Mouse (Mus musculus): ENCODE results near the gene Zfp423.

The Zfp423 gene

DNA sequence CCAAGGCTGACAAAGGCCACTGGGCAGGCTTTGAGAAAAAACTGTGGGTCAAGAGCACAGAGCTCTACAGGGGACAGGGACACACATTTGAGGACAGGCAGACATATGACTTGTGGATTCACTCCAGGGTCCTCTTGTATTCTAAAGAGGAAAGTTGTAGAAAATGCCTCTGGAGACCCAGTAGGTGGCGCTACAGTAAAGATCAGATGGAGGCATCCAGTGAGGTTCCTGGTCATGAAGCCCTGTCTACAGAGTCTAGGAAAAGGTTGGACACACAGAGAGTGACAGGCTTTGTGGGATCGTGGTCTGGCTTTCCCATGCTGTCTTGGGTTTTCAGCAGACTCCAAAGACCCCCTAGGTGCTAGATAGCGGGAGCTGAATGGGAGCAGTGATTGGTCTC lies 318.5 kb downstream of the Zfp423 start:
- in situ Hi-C loops (cut with MboI; ENCODE audit: low pct_unique_long_range_greater_than_20kb in 1 of 2, low sequenced_read_pairs in 2 of 2, unreplicated experiment in 1 of 2): loop anchor here in 1 of 2 experiments (10.0 kb wide), 1 partner anchor 104 kb away; no protein-coding TSS in a partner anchor

DNA sequence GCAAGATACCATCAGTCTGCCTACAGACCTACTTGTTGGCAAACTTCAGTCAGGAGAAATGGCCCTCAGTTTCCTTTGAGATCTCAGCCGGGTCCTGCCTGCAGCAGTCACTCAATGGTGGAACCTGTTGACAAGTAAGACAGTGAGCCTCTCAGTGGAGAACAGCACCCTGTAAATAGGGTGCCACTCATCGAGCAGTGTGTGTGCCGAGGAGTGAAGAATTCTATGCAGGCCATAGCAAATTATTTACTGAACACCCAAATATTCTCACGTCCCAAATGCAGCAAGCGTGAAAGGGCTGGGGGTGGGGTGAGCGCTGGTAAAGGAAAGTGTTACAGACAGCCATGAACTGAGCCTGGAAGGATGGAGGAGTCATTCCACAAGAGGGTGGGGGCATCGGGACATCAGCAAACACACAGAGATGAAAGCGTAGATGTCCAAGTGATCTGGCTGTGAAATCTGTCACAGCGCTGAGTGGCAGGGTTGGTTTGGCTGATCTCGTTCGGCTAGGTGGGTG lies 323.1 kb downstream of the Zfp423 start:
- in situ Hi-C loops (cut with MboI; ENCODE audit: low pct_unique_long_range_greater_than_20kb in 1 of 2, low sequenced_read_pairs in 2 of 2, unreplicated experiment in 1 of 2): no loop called here

DNA sequence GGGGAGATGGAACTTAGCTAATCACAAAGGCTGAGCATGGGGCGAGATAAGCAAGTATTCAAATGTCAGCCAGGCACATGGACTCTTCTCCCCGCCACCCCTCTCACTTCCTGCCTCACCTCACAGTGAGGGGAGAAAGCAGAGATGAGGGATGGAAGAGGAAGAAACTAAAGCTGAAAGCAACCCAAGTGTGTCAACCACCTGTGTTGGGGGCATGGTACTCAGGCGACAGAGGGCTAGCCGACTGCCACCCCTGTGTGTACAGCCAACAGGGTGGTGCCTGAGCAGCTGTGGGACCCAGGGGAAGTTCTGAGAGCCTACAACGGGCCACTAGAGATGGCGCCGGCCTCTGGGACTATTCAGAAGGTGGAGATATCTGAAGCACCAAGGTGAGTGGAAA lies 327.6 kb downstream of the Zfp423 start:
- in situ Hi-C loops (cut with MboI; ENCODE audit: low pct_unique_long_range_greater_than_20kb in 1 of 2, low sequenced_read_pairs in 2 of 2, unreplicated experiment in 1 of 2): no loop called here

DNA sequence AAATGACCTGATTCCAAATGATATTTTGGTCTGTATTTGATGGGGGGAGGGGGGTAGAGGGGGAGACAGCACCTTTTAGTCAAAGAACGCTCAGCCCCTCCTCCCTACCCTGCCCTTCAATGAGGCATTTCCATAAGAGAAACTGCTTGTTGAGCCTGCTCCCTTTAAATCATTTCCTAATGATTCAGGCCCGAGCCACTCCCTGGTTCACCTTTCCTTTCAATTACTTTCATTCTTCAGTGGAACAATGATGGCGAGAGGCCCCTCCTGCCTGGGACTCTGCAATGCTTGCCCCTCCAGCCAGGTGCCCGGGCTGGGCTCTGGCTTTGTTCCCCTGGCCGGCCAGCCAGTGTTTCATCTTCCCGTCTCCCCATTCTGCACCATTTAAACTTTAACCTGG lies 329.7 kb downstream of the Zfp423 start:
- in situ Hi-C loops (cut with MboI; ENCODE audit: low pct_unique_long_range_greater_than_20kb in 1 of 2, low sequenced_read_pairs in 2 of 2, unreplicated experiment in 1 of 2): no loop called here

DNA sequence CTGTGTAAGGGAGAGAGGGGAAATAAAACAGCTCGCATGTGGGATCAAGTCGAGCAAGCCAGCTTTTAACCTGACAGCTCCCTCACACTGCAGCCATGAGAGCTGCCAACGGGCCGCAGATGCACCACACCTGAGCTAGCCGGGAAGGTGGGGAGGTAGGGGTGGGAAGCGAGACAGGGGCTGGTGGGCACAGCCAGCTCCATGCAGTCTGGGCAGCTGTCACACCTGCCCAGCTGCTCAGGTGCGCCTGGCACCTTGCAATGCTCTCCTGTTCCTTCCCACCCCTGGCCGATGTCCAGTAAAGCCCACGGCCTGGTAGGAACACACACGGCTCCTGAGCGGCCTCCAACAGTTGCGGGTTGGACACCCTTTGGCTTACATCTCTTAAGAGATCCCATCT lies 338.2 kb downstream of the Zfp423 start:
- in situ Hi-C loops (cut with MboI; ENCODE audit: low pct_unique_long_range_greater_than_20kb in 1 of 2, low sequenced_read_pairs in 2 of 2, unreplicated experiment in 1 of 2): no loop called here

DNA sequence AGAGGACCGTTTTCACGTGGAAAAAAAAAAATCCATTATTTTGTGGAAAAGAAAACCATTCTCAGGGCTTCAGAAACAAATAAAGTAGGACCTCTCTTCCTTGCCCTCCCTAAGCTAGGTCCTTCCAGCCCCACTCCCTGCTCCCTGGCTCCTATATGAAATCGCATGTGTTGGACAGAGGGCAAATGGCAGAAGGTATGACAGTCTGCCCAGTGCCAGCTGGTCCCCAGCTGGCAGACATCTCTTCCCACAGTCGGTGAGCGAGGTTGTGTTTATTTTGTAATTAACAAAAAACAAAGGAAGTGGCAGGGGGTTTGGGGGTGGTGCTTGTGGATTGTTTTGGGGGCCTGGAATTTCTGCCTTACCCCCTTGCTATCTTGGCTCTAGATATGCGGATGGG lies 339.2 kb downstream of the Zfp423 start:
- in situ Hi-C loops (cut with MboI; ENCODE audit: low pct_unique_long_range_greater_than_20kb in 1 of 2, low sequenced_read_pairs in 2 of 2, unreplicated experiment in 1 of 2): no loop called here

DNA sequence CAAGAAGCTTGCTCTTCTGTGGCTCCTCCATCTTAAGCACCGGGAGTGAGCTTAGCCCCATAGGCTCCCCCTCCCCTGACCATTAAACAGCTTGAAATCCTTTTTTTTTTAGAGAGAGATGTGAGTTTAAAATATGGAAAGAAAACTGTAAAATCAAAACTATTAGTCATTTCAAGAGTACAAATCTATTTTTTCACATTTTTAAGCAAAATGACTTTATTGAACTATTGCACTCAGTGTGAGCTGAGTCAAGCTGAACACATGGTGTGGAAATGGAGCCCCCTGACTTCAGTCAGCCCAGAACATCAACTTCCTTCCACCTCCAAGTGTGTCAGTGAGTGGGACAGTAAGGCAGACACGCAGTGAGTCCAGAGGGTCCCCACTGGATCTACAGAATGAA lies 339.9 kb downstream of the Zfp423 start:
- in situ Hi-C loops (cut with MboI; ENCODE audit: low pct_unique_long_range_greater_than_20kb in 1 of 2, low sequenced_read_pairs in 2 of 2, unreplicated experiment in 1 of 2): no loop called here

DNA sequence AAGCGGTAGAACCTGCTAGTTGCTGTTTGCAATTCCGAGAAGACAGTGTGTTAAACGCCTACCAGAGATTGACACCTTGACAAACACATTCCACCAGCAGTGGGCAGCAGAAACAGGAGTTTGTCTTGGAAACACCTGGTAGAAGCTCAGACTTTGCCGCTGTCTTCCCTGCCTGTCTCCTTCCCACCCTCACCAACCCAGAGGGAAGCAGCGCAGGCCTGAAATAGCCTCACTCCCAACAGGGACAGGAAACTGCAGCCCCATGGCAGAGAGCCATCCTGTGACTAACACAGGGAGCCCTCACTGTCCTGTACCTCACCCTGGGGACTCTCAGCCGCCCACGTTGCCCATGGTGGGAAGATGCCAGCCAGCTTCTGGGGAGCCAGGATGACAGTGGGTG lies 340.3 kb downstream of the Zfp423 start:
- in situ Hi-C loops (cut with MboI; ENCODE audit: low pct_unique_long_range_greater_than_20kb in 1 of 2, low sequenced_read_pairs in 2 of 2, unreplicated experiment in 1 of 2): no loop called here

DNA sequence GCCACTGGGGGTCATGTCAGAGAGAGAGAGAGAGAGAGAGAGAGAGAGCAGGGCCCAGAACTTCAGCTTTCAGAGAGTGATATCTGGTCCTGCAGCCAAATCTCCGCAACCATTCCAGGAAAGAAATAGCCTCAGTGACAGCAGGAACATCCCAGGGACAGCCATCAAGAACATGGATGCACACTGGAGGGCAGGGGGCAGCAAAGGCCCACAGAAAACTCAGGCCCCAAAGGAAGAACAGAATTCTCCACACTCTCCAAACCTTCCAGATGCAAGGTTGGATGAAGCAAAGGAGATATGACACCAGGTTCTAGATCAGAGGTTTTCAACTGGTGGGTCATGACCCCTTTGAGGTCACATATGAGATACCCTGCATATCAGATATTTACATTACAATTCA lies 345.7 kb downstream of the Zfp423 start:
- in situ Hi-C loops (cut with MboI; ENCODE audit: low pct_unique_long_range_greater_than_20kb in 1 of 2, low sequenced_read_pairs in 2 of 2, unreplicated experiment in 1 of 2): no loop called here

All from mouse embryonic stem cell (cell line).